Mouse (Mus musculus): Measurements from ENCODE around the gene Col27a1.
A peak's percentile ranks its signal among the peaks of the same experiment; 100 is the strongest.

DNA sequence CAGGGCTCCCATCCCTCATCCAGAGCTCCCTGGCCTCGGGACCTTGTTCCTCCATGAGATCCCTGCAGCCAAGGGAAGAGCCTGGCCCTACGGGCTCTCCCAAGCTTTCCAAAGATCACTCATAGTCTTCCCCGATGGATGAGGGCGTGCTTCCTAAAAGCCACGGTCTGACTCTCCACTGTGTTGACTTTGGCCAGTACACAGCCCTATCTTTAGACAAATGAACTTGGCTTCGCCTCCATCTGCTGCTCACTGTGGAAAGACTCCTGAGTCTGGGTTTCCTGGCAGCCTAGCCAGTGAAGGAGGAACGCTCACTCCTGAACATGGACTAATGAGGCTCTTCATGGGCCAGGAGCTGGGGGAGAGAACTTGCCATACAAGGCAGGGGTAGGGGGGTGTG is 65.0 kb downstream of the Col27a1 start:
- TF ChIP-seq POLR2A (IDR thresholded peaks at IDR 0.05; ENCODE audit: insufficient read depth, low read depth, low read length) (no peak), CTCF (IDR thresholded peaks at IDR 0.05) (0 out of 2 replicates have a peak, but pooled peaks have one; percentile 9), EP300 (IDR thresholded peaks at IDR 0.05; ENCODE audit: insufficient read depth, low read depth, low read length) (0 out of 2 replicates have a peak, but pooled peaks have one; percentile 19)
